Mouse (Mus musculus) mouse trophoblast stem cell (cell line): ENCODE measurements around the gene Agtr1a.

Experiments used
- in situ Hi-C, 2 experiments: fragments of 300-500 bp; cut with MseI, MboI; formaldehyde crosslinking; loops; 2 replicates in 1 of 2; 3 replicates in 1 of 2; pipeline ENCODE4 v1.15.1; 2025

Gene Agtr1a

GRCm38 (mm10) chr13:30336148-30336801 lies at the start of gene Agtr1a:
Gene Agtr1a (plus strand): TSS chr13:30336441.
- in situ Hi-C loops, result no loop called here

DNA sequence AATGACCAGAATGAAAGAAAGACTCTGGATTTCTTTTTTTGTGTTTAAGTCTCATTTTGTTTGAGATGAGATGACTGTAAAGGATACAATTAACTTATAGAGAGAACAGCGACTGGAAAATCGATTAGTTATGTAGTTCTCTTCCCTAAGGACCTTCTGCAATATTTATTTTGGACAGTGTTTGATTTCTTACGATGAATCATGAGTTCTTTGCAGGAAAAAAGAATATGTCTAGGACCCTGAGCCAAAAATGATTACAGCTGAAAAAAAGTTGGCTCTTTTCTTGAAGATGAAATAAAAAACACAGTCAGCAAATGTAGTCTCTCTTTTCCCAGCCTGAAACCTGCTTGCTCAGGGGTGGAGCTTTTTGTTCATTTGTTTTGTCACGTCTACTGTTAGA lies 26.0 kb upstream of the Agtr1a start:
- in situ Hi-C loops, result no loop called here

DNA sequence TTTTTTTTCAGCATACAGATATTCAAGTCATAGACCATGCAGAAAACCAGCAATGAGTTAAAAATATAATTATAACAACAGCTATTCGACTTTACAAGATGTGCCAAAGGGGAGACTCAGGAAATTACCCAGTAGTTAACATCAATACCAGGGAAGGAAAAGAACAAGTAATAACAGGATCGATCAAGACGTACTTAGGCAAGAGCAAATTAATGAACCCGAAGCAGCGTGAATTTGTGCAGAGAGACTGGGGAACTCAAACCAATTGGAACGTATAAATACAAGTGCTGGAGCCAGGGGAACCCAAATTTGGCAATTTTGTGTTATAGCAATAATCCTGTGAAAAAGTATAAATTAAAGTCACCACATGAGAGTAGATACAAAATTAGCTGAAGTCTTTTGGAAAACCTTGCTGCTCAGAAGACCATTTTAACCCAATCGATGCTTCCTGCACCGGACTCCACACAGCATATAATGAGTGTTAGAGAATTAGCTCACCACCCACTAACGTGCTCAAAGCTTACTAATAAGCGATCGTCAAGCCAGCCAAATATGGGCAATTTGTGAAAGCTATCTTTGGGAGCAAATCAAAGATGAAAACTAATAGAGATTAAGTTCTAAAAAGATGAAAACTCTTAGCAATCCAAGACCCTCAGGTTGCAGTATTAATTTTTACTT lies 11.4 kb upstream of the Agtr1a start:
- in situ Hi-C loops, result no loop called here

DNA sequence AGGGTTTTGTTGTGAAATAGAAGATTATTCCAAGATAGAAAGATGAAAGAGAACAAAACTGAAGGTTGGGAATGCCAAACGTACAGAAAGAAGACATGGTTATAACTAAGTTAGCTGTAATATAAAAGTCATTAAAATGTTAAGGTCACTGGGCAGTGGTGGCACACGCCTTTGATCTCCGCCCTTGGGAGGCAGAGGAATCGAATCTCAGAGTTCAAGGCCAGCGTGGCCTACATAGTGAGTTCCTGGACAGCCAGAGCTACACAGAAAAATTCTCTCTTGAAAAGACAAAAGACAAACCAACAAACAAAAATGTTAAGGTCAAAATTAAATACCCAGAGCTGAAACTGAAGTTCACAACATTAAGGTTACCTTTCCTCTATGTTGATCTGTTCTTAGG lies 5.2 kb upstream of the Agtr1a start:
- in situ Hi-C loops, result no loop called here

DNA sequence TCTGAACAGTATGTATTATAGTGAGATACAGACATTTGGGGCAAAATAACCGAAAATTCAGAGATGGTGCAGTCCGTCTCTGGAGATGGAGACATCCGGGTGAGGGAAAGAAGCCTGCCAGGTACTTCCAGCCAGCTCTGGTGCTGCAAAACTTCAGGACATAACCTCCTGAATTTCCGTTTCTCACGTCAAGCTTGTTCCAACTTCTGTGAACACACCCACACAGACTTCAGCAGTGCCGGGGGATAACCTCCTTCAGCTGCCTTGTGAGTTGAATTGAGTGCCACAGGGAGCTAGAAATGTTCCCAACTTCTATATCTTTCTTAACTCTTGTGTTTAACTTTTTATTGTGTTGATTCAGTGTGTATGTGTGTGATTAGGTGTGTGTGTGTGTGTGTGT lies 4.4 kb upstream of the Agtr1a start:
- in situ Hi-C loops, result no loop called here

GRCm38 (mm10) chr13:30332581-30332980 lies 3.7 kb upstream of the Agtr1a start:
- in situ Hi-C loops, result no loop called here

DNA sequence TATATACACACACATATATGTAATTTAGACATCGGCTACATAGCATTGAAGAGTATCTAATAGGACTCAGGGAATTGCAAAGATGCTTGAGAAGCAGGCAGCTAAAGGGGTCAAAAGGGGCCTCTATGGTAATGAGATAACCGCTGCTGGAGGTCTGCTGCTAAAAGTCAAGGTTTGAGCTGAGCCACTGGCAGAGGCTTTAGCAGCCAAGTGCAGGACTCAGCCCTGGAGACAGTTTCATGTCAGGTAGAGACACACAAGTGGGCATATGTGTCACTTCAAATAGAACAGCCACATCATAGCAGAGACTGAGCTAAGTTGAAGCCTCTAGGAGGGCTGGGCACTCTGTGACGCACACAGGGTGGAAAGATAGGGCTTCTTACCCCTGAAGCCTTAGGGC lies 1.6 kb upstream of the Agtr1a start:
- in situ Hi-C loops, result no loop called here

- in situ Hi-C loops, result no loop called here
Observed at GRCm38 (mm10) chr13:30336913-30337312, 672 bp downstream of the Agtr1a start.

DNA sequence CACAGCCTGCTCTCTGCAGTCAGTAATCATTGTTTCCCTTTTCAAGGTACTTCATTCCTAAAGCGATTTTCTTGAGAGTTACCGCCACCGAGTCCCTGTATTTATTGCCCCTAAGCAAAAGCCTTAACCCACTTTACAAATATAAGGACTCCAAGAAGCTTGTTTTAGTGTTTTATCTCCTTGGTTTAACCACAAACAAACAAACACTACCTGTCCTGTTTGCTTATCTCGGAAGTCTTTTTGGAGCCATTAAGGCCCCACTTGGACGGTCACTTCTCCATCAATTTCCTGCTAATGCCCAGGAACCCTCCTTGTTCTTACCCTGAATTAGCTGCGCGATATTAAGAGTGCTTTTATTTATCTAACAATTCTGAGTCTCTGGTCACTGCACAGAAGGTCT lies 1.4 kb downstream of the Agtr1a start:
- in situ Hi-C loops, result no loop called here

DNA sequence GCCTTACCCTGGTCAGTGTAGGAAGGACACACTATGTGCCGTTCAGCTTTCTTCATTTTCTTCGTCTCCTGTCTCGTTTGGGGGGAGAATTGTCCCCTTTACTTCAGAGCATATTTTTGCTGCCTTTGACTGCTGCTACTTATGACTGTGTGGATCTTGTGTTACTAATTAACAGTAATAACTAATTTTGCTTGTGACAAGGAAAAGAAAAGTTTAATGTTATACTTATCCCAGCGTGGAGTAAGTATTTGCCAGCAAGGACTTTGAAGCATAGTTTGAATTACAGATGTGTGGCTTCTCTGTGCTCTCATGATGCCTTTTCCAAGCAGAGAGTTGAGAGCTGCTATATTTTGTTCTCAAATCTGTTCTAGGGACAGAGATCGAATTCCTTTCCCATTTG lies 2.3 kb downstream of the Agtr1a start:
- in situ Hi-C loops, result no loop called here

DNA sequence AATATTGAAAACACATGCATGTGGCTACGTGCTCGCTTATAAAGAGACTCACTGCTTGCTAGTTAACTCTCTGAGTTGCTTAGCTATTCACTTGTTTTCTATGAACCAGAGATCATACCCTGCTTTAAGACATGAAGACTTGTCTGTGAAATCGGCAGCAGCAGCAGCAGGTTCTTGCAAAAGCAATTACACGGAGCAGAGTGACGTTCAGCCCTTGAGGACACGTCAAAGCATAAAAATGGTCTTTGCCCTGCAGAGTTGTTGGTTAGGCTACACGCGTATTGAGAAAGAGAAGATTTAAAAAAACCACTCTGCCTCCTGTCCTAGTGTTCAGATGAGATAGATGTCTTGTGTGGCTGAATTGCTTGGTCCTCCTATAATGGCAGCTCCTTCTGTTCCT lies 3.7 kb downstream of the Agtr1a start:
- in situ Hi-C loops, result no loop called here

DNA sequence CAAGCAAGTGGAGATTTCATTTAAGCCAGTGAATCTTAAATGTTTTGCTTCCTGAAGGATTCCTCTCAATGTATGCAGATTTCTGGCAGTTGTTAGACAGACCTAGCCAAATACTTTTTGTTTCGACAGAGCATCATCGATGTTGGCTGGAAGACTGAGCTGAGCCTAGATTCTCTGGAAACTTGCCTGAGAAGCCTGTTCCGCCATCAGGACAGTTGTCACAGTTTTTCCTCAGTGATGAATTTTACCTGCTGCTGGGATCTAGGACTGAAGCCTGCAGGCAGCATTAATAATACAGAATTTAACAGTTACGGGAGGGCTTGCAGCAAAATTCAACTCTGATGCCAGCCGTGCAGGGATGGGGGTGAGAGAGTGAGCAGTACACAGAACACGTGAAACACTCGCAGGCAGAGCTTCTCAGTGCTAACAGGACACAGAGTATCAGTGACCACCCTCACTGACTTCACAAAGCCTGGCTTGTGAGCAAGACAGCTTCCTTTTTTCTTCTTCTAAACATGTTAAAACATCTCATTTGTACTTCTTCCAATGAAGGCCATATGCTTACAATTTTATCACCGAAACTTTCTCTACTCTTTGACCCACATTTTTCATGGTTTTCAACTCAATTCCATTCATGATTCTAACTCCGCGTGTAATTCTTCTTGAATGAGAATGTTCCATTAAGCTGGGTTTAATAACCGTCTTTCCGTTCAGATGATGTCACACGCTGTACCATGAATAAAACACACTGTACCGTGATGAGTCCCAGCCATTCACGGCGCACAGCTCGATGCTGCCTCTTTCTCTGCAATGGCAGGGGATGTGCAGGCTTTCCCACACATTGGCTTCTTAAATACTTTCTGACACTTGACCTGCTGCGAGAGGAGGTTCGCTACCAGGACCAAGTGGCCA lies 6.0 kb downstream of the Agtr1a start:
- in situ Hi-C loops, result no loop called here

DNA sequence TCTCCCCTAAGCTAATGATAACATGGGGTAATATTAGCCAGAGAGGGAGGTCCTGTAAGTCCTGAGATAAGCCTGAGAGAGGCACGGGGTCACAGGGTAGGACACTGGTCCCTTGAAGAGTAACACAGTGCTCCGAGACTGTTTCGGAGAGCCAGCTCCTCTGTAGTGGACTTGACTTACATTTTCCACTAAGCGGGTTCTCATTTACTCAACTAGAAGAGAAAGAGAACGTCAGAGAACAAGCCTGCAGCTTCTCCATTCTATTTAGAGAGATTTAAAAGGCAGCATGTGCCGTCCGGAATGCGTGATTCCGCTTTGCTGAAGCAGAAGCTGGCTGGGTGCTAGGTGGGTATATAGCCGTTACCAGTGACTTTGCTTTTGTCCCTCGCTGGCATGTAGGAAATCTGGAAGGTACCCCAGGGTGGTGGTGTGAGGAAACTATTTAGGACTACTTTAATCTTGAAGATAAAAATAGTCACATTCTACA lies 9.2 kb downstream of the Agtr1a start:
- in situ Hi-C loops, result no loop called here

GRCm38 (mm10) chr13:30346881-30347280 lies 10.6 kb downstream of the Agtr1a start:
- in situ Hi-C loops, result no loop called here

DNA sequence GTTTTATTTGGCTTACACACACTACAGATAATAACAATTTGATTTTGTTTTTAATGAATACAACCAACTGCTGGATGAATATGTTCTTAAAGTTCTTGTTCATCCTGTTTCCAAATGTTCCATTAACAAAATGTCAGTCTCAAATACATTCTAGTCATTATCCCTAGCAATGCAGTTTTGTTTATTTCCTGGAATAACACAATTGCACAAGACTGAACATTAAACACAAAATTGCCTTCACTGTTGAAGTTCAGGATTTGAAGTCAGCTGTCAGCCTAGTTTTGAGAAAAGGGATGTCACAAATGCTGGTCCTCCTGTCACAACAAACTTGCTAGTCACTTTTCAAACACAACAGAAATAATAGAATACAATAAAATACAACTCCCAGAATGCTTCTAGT lies 12.1 kb downstream of the Agtr1a start:
- in situ Hi-C loops, result no loop called here

- in situ Hi-C loops, result no loop called here
Observed at GRCm38 (mm10) chr13:30351966-30352365, 15.7 kb downstream of the Agtr1a start.

DNA sequence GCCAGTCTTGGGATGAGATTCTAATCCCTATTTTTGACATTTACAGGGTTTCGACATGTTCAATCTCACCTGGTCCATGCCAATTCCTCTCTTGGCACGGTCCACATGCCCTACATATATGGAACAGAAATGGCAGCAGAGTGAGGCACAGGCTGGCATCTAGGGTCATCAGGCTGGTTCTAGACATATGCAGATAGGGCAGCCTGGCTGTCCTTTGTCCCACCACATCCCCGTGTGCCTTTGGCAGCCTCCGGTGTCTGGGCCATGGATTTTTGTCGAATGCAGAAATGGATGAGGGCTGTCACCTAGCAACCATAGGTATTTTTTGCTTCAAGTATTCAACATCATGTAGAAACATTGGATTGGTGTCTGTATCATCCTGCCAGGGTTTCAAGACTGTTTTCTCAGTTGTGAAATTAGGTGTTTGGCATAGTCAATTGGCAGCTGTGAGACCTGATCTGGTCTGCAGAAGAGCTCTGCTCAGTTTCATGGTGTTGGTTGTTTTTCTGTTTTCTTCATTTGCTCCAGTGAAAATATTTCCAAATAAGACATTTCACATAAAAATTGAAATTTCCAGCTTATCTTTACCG lies 18.8 kb downstream of the Agtr1a start:
- in situ Hi-C loops, result no loop called here

DNA sequence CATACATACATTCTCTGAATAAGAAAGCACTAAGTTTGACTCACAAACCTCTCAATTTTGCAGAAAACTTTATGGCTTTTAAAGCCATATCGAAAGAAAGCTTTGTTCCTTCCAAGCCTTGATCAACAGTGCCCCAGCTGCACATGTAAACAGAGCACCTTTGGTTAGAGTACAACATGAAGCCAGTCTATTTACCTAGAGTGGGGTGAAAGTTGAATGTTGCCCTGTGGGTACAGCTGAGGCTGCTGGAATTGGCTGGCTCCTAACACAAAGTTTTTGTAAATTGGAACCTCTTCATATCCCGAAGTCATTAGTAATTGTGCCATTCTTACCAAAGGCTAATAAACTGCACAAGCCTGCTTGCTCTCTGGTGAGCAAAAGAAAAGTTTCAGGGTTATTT lies 19.7 kb downstream of the Agtr1a start:
- in situ Hi-C loops, result no loop called here

- in situ Hi-C loops, result no loop called here
Observed at GRCm38 (mm10) chr13:30358456-30359168, 22.4 kb downstream of the Agtr1a start.

GRCm38 (mm10) chr13:30359886-30360285 lies 23.6 kb downstream of the Agtr1a start:
- in situ Hi-C loops, result no loop called here

- in situ Hi-C loops, result no loop called here
Observed at GRCm38 (mm10) chr13:30361002-30361401, 24.8 kb downstream of the Agtr1a start.
